Mouse (Mus musculus) ES-Bruce4 (cell line): ENCODE measurements around the gene Ece1.

Experiments
- CTCF ChIP-seq: IDR thresholded peaks from one replicate; pipeline ENCODE4 v1.8.1; 2011; ENCODE audit warnings: low read depth, low read length
- POLR2A ChIP-seq: IDR thresholded peaks from one replicate; pipeline ENCODE4 v1.8.1; 2011; ENCODE audit warnings: low read length; ENCODE audit not compliant: insufficient read depth

- no peak for TF ChIP-seq POLR2A
- TF ChIP-seq CTCF, result no peak
Observed at GRCm38 (mm10) chr4:137850161-137850560, 11.9 kb upstream of the Ece1 start.
